Mouse (Mus musculus) yolk sac, embryonic 10.5 days (tissue): ENCODE results near the gene Esrrg.

Experiments
- DNase-seq: peaks from one replicate; pipeline ENCODE4 v3.0.0-alpha.2; 2017; ENCODE audit warnings: low spot score

The Esrrg gene

GRCm38 (mm10) chr1:188156520-188156919 is 547.9 kb downstream of the Esrrg start:
- DNase-seq: no peak

DNA sequence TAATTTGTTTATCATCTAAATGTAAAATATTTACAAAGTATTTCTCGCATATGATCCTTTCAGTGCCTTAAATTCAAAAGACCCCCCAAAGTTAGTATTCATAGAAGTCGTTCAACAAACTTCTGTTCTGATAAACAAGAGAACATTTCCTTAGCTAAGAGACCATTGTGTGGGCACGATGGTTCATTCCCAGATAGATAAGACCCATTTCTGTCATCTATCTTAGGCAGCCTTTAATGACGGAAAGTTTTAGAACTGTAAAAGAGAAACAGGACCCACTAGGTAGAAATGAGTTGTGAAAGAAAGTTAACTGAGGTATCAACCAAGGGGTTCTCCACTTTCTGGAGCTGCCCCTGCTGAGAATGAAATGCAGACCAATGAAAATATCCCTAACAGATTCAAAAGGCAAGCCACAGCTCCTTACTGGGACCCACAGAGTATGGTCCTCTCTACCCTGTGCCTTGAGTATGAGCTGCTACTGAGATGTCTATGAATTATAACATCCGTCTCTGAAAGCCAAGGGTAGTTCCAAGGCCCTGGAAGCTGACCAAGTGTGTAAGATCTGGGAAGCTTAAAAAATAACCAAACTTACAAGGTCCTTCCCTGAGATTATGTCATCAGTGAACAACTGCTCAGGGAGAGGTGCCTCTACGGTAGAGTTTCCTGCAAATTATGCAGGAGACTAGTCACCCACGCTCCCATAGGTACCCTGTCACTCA is 548.8 kb downstream of the Esrrg start:
- no peak for DNase-seq

- no peak for DNase-seq
Measured at GRCm38 (mm10) chr1:188158675-188159074, 550.1 kb downstream of the Esrrg start.

GRCm38 (mm10) chr1:188159108-188159507 is 550.5 kb downstream of the Esrrg start:
- DNase-seq: no peak

- DNase-seq: no peak
Measured at GRCm38 (mm10) chr1:188163058-188163457, 554.5 kb downstream of the Esrrg start.

GRCm38 (mm10) chr1:188164251-188164650 is 555.7 kb downstream of the Esrrg start:
- no peak for DNase-seq

DNA sequence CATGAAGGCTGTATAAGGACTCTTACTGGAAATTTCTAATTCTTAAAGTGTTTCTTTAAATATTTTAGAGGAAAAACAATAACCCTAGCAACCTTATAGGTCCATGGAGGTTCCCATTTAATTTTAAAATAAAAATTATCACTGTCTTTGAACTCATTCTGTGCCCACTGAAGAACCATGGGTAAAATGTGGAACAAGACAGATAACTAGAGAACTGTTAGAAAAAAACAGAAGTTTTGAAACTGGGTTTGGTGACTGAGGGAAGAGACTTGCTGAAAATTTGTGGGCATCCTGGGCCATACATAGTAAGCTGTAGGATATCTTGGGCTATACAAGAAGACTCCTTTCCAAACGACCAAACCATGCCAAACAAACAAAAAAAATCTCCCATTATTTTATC is 565.3 kb downstream of the Esrrg start:
- no peak for DNase-seq

DNA sequence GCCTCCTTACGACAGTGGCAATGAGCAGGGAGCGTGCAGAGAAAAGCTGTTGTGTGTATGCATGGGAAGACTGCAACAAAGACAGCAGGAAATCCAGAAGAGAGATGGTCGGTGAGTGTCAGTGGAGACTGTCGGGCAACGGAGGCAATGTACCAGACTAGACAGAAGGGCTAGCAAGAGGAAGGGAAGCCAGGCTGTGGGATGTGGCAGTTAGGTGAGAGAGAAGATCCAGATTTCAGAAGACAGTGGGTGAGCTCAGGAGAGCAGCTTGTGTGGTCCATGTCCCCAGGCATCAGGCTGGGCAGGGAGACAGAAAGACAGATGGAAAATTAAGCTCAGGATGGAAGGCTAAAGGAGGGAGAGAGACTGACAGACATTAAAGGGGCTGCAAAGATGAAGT is 574.4 kb downstream of the Esrrg start:
- no peak for DNase-seq

GRCm38 (mm10) chr1:188186440-188187117 is 578.0 kb downstream of the Esrrg start:
- DNase-seq: no peak

GRCm38 (mm10) chr1:188192971-188193370 is 584.4 kb downstream of the Esrrg start:
- no peak for DNase-seq

GRCm38 (mm10) chr1:188207421-188207820 is 598.8 kb downstream of the Esrrg start:
- no peak for DNase-seq

- no peak for DNase-seq
Measured at GRCm38 (mm10) chr1:188209025-188209424, 600.4 kb downstream of the Esrrg start.

DNA sequence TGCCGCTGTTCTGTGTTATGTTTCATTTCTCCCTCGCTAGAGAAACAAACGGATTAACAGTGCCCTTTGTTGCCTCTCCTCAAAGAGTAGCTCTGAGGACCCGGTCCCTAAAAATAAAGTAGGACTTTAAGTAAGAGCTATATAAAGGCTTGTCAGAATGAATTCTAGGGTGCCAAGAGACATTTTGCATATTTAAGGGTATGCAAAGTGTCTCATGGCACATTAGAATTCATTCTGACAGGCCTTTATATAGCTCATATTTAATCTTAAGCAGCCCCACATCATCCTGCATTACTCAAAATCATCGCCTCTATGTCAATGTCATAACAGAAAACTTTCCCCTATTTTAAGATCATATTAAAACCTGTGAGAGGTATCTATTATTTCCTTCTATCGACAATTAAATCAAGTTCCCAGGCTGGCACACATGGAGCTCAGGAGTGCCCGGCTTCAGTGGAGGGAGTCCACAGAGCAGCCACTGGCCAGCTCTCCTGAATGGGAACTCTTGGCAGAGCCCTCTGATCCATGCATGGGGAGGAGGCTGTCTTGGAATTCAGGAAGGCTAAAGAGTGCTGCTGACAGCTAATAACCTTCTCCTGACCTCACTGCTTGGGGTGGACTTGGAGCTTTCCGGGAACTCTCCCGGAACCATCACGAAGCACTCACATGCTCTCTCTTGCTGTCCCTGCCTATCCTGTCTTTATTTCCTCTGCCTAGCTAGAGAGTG is 606.5 kb downstream of the Esrrg start:
- DNase-seq: peak; percentile 47

DNA sequence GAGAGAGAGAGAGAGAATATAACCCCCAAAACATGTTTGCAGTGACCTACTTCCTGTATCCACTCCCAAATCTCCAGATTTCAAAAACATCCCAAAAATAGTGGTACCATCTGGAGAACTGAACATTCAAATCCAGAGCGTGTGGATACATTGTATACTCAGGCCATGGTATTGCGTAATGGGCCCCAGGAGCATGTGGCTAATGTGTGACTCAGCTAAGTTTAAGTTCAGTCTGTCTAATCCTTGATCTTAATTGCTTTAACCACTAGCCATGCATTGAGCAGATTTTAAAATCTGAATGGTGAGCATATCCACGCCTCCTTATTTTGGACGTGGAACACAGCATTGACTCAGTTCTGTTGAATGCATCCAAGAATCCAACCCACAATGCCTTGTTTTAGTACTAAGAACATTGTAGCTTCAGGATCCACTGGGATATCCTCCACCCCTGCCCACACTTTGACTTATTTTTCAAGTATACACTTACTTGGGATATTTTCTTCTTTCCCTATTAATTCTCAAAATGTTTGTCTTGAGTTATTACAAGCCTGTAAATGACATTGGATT is 612.7 kb downstream of the Esrrg start:
- peak; percentile 18 for DNase-seq

DNA sequence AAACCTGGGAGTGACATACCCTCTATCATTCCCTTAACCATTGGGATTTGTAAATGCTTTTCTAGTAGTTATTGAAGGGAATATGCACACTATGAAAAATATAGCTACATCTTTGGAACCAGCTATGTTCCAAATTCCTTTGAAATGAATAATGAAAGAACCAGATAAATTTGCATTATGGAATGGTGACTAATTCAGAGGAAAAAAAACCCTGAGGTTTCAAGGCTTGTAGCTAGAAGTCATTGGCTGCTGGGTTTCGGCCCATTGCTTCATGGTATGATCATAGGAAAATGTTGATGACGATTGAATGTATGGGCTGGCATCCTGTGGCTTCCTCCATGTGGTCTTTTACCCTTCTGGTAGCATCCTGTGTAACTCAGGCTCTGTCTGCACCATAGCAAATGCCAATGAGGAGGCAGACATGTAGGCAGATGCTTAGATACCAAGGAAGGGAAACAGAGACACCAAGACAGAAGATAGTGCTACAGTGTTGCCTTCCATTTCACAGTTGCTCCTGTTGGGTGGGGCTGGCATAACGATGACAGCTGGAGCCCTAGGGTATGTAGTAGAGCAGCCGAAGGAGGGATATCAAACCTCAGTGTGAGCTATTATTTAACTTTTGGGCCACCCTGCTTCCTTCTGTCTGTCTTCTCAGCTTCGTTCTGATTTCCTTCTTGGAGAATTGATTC is 624.6 kb downstream of the Esrrg start:
- DNase-seq: no peak

DNA sequence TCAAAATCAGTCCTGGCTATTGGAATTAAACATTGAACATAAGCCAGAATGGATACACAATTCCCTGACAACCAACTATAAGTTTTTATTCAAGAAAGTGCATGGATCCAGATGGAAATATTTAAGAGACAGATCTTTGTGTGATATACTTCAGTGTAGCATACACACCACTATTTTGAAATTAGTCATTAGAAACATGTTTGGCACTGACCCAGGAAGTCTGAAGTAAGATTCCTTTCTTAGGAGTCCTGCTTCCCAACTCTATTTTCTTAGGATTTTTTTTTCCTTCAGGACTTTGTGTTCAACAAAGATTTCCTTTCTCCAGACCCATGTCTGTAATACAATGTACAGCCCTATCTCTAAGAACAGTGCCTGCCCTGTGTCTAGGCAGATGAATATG is 630.0 kb downstream of the Esrrg start:
- DNase-seq: no peak

GRCm38 (mm10) chr1:188241766-188242165 is 633.2 kb downstream of the Esrrg start:
- no peak for DNase-seq

GRCm38 (mm10) chr1:188257500-188257899 is 648.9 kb downstream of the Esrrg start:
- no peak for DNase-seq

- DNase-seq: no peak
Measured at GRCm38 (mm10) chr1:188260259-188261107, 651.9 kb downstream of the Esrrg start.

DNA sequence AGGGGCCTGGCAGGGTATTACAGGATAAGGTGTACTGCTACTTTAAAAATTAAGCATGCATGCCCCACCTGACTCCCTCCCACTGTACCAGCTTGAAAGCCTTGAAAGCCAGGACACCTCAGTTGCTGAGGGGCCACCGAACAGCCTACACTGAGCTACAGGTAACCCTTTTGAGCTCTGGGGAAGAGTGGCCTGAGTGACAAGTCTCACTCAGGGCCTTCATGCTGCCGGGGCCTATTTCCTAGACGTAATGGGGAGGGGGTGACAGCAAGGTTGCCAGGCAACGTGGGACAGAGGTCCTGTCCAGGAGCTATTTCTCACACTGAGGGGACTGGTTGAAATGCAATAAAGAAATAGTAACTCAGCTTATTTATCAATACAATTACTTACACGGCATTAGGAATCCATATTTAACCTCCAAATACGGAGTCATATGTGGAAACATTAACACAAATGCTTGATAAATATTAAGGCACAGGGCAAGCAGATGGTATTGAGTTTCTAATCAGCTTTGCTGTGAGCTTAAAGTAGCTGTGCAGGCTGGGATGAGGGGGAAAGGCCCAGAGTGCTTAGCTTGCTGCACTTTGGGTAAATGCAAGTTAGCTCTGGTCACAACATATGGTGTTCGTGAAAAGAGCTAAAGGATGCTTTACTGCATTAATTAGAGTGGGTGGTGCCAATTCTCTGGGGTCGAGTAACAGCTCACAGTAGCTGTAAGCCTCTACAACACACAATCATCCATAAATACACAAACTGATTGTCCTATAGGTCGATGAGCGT is 653.5 kb downstream of the Esrrg start, which contains the start of gene Ush2a:
Gene Ush2a (plus strand): TSS at position 121 of the 780 bp plus-strand sequence.
- no peak for DNase-seq
